Mouse (Mus musculus) intestine, embryonic 16.5 days (tissue): ENCODE results near the gene Hist1h3g. TPM values are rescaled to one million over a fixed set of nuclear protein-coding genes. Genes with fewer than 3 reads are reported as not detected.
A peak's percentile ranks its signal among the peaks of the same experiment; 100 is the strongest.
"Not testable (repeated sequence)": the region's sequence is repeated elsewhere in the genome, so short reads cannot be mapped to it uniquely, and the experiment has no call there.

Experiments
- ATAC-seq: fragments of 200-750 bp; cut with Nextera tagmentation; 2 replicates; pipeline ENCODE4 v1.8.0; 2017; ENCODE audit warnings: moderate TSS enrichment, moderate library complexity
- H3K27ac ChIP-seq: fragments of 300-500 bp; sonication (generic); 2 replicates; pipeline ENCODE4 v1.5.1; 2014; ENCODE audit warnings: mild to moderate bottlenecking, low read length
- H3K27me3 ChIP-seq: fragments of 300-500 bp; sonication (generic); replicated peaks from 2 replicates; pipeline ENCODE4 v1.6.1; 2014; ENCODE audit warnings: low read length, control low read depth, mixed read lengths; ENCODE audit not compliant: control insufficient read depth, insufficient read depth
- H3K36me3 ChIP-seq: fragments of 300-500 bp; sonication (generic); 2 replicates; pipeline ENCODE4 v1.6.1; 2014; ENCODE audit warnings: low read length, control low read depth; ENCODE audit not compliant: control insufficient read depth, insufficient read depth
- H3K4me1 ChIP-seq: fragments of 300-500 bp; sonication (generic); 2 replicates; pipeline ENCODE4 v1.6.1; 2014; ENCODE audit warnings: low read length, control low read depth, mixed read lengths; ENCODE audit not compliant: control insufficient read depth, insufficient read depth
- H3K4me2 ChIP-seq: fragments of 300-500 bp; sonication (generic); 2 replicates; pipeline ENCODE4 v1.6.1; 2014; ENCODE audit warnings: low read depth, low read length, control low read depth
- H3K4me3 ChIP-seq: fragments of 300-500 bp; sonication (generic); 2 replicates; pipeline ENCODE4 v1.5.1; 2014; ENCODE audit warnings: mild to moderate bottlenecking, low read length
- H3K9ac ChIP-seq: fragments of 300-500 bp; sonication (generic); 2 replicates; pipeline ENCODE4 v1.6.1; 2014; ENCODE audit warnings: low read depth, low read length
- H3K9me3 ChIP-seq: fragments of 300-500 bp; sonication (generic); 2 replicates; pipeline ENCODE4 v1.6.1; 2016; ENCODE audit warnings: low read length, control low read depth; ENCODE audit not compliant: control insufficient read depth
- WGBS: fragments of 180-500 bp; shearing (Covaris S2); extraction: QIAGEN DNeasy Blood & Tissue Kit; methylation state at CpG from one replicate; pipeline ENCODE4 v1.1.7; 2014; 5-methylcytosine and 5-hydroxymethylcytosine counted together
- polyA plus RNA-seq: library from polyadenylated mRNA; unstranded; fragments of >200 nt; fragmentation: Nextera tagmentation; extraction: Ambion mirVana; gene quantifications from 2 replicates; pipeline ENCODE4 v1.2.1, GENCODE M21; 2015

The Hist1h3g gene
- polyA plus RNA-seq, 1 experiment from 2014 or later = 3.7 TPM

DNA sequence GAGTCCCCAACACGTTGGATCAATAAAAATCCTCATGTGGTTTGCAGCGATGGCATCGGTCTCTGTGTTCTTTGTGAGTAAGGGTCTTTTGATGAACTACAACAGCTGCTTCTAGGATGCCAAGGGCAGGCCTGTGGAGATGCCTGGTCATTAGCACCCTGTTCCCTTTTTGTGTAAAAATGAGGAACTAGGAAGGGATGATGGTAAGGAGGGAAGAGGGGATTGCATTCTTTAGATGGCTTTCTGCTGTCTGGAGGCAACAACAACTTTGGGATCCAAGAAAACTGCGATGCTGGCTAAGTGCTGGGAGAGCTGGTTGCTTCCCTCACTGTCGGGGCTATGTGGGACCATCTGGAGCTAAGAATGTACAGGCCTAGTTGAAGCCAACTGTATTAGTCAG lies 3.0 kb downstream of the Hist1h3g start:
- Histone ChIP-seq H3K27ac (no peak overlapping the region), H3K9ac (no peak overlapping the region), H3K4me1 (peaks cover 9% of the 10 kb centered on the region; the same call in 1 of the 2 replicates), H3K9me3 (no peaks in the 10 kb centered on the region), H3K4me2 (no peak overlapping the region), H3K36me3 (no peaks in the 10 kb centered on the region), H3K4me3 (no peak overlapping the region), H3K27me3 (no peaks in the 10 kb centered on the region)
- no peak for ATAC-seq
- 76% methylated on average over 5 of the region's 5 CpGs for WGBS

GRCm38 (mm10) chr13:23539821-23540220 lies 4.6 kb downstream of the Hist1h3g start:
- H3K9me3 ChIP-seq, H3K4me3 ChIP-seq, H3K9ac ChIP-seq, H3K36me3 ChIP-seq, H3K4me1 ChIP-seq, ATAC-seq, H3K27ac ChIP-seq, H3K4me2 ChIP-seq, H3K27me3 ChIP-seq: not testable (repeated sequence)
- 62% methylated on average over 1 of the region's 1 CpGs for WGBS

DNA sequence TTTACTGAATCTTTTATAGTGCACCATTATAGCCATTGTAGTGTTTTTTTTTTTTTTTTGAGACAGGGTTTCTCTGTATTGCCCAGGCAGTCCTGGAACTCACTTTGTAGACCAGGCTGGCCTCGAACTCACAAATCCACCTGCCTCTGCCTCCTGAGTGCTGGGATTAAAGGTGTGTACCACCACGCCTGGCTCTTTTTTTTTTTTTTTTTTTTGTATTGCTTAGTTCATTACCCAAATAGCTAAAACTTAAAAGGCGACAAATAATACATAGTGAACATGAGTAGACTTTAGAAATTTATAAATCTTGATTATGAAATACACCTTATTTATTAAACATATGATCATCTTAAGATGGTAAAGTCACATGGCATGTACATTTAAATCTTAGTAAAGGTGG lies 6.3 kb downstream of the Hist1h3g start:
- Histone ChIP-seq H3K4me3 (no peak overlapping the region), H3K4me2 (no peak overlapping the region), H3K27ac (no peak overlapping the region), H3K4me1 (0 out of 2 replicates have a peak, but pooled peaks cover 5% of the 10 kb centered on the region), H3K27me3 (no peaks in the 10 kb centered on the region), H3K9ac (no peak overlapping the region), H3K9me3 (no peaks in the 10 kb centered on the region), H3K36me3 (no peaks in the 10 kb centered on the region)
- ATAC-seq = no peak
- 91% methylated on average over 3 of the region's 3 CpGs for WGBS

GRCm38 (mm10) chr13:23542225-23542980 lies 7.2 kb downstream of the Hist1h3g start:
- not testable (repeated sequence) for H3K9me3 ChIP-seq, H3K27me3 ChIP-seq, H3K36me3 ChIP-seq, H3K4me1 ChIP-seq, ATAC-seq
- 12% methylated on average over 3 of the region's 3 CpGs for WGBS
- peak overlapping the region; percentile 75 for H3K27ac ChIP-seq
- peak overlapping the region; percentile 60 for H3K4me2 ChIP-seq
- H3K9ac ChIP-seq = peak overlapping the region; percentile 66
- H3K4me3 ChIP-seq = peak overlapping the region; percentile 52

- H3K4me3 ChIP-seq = peak within 1 kb of the TSS; percentile 52
- not testable (repeated sequence) for H3K36me3 ChIP-seq, H3K9me3 ChIP-seq, H3K27me3 ChIP-seq, H3K4me1 ChIP-seq
- H3K27ac ChIP-seq = peak within 1 kb of the TSS; percentile 90
- peak; percentile 94 for ATAC-seq
- peak within 1 kb of the TSS; percentile 66 for H3K9ac ChIP-seq
- peak within 1 kb of the TSS; percentile 68 for H3K4me2 ChIP-seq
- under 1% methylated on average over 30 of the region's 42 CpGs for WGBS
These were observed 7.9 kb downstream of the Hist1h3g start, which contains the start of gene Hist1h2bh for GRCm38 (mm10) chr13:23542999-23543607. TSS of gene Hist1h2bh (minus strand) at chr13:23543392.

- Histone ChIP-seq H3K27me3 (no peaks in the 10 kb centered on the region), H3K4me3 (peak within 1 kb of the TSS; percentile 53), H3K9me3 (no peaks in the 10 kb centered on the region), H3K4me1 (no peaks in the 10 kb centered on the region), H3K27ac (peak within 1 kb of the TSS; percentile 90), H3K4me2 (peak within 1 kb of the TSS; percentile 68), H3K9ac (peak within 1 kb of the TSS; percentile 66), H3K36me3 (no peaks in the 10 kb centered on the region)
- WGBS = under 1% methylated on average over 30 of the region's 45 CpGs
- peak; percentile 89 for ATAC-seq
These were observed 9.0 kb downstream of the Hist1h3g start, which contains the start of gene Hist1h3f for GRCm38 (mm10) chr13:23543965-23544786. TSS of gene Hist1h3f (plus strand) at chr13:23544052.

GRCm38 (mm10) chr13:23544787-23545120 lies 9.5 kb downstream of the Hist1h3g start:
- H3K4me2 ChIP-seq = peak overlapping the region; percentile 37; the same call in 1 of the 2 replicates
- peak overlapping the region; percentile 87; the same call in 1 of the 2 replicates for H3K27ac ChIP-seq
- not testable (repeated sequence) for H3K9me3 ChIP-seq, H3K27me3 ChIP-seq, H3K4me1 ChIP-seq, H3K36me3 ChIP-seq
- H3K9ac ChIP-seq = peak overlapping the region; percentile 65
- WGBS = 0% methylated on average over 11 of the region's 14 CpGs
- peak overlapping the region; percentile 53 for H3K4me3 ChIP-seq
- 0 out of 2 replicates have a peak, but pooled peaks have one; percentile 7 for ATAC-seq

GRCm38 (mm10) chr13:23546694-23547093 lies 11.5 kb downstream of the Hist1h3g start:
- H3K4me3 ChIP-seq = no peak overlapping the region
- no peaks in the 10 kb centered on the region for H3K9me3 ChIP-seq
- no peaks in the 10 kb centered on the region for H3K36me3 ChIP-seq
- H3K9ac ChIP-seq = no peak overlapping the region
- no peak overlapping the region for H3K27ac ChIP-seq
- 74% methylated on average over 5 of the region's 5 CpGs for WGBS
- no peak overlapping the region for H3K4me2 ChIP-seq
- ATAC-seq = no peak
- H3K4me1 ChIP-seq = 0 out of 2 replicates have a peak, but pooled peaks cover 5% of the 10 kb centered on the region
- H3K27me3 ChIP-seq = no peaks in the 10 kb centered on the region

GRCm38 (mm10) chr13:23550761-23551145 lies 15.5 kb downstream of the Hist1h3g start:
- H3K36me3 ChIP-seq = no peaks in the 10 kb centered on the region
- WGBS = 3% methylated on average over 3 of the region's 3 CpGs
- peak overlapping the region; percentile 67 for H3K9ac ChIP-seq
- H3K4me2 ChIP-seq = peak overlapping the region; percentile 65
- H3K27ac ChIP-seq = peak overlapping the region; percentile 92
- H3K4me1 ChIP-seq = peaks cover 8% of the 10 kb centered on the region; the same call in 1 of the 2 replicates
- H3K27me3 ChIP-seq = no peaks in the 10 kb centered on the region
- no peak for ATAC-seq
- H3K9me3 ChIP-seq = no peaks in the 10 kb centered on the region
- H3K4me3 ChIP-seq = peak overlapping the region; percentile 51
